Mouse (Mus musculus) kidney, embryonic 16.5 days (tissue): ENCODE measurements at regions not wholly inside any gene's neighbourhood (a gene's known extent, or its start where the extent isn't known, plus 50 kb on each side); places are given as distances from the start of the nearest gene placed in this dataset.

Source experiments
- ATAC-seq: fragments of 200-750 bp; cut with Nextera tagmentation; 2 replicates; pipeline ENCODE4 v1.8.0; 2017; ENCODE audit warnings: moderate TSS enrichment; ENCODE audit not compliant: low FRiP score, low TSS enrichment
- H3K27ac ChIP-seq: fragments of 300-500 bp; sonication (generic); 2 replicates; pipeline ENCODE4 v1.5.1; 2014; ENCODE audit warnings: low read length
- H3K27me3 ChIP-seq: fragments of 300-500 bp; sonication (generic); 2 replicates; pipeline ENCODE4 v1.6.1; 2014; ENCODE audit warnings: low read length, control low read depth, mixed read lengths; ENCODE audit not compliant: insufficient read depth
- H3K36me3 ChIP-seq: fragments of 300-500 bp; sonication (generic); 2 replicates; pipeline ENCODE4 v1.6.1; 2014; ENCODE audit warnings: low read length, control low read depth, mixed read lengths; ENCODE audit not compliant: insufficient read depth
- H3K4me1 ChIP-seq: fragments of 300-500 bp; sonication (generic); 2 replicates; pipeline ENCODE4 v1.6.1; 2014; ENCODE audit warnings: low read length, control low read depth, mixed read lengths; ENCODE audit not compliant: insufficient read depth
- H3K4me2 ChIP-seq: fragments of 300-500 bp; sonication (generic); replicated peaks from 2 replicates; pipeline ENCODE4 v1.6.1; 2014; ENCODE audit warnings: low read depth, low read length
- H3K4me3 ChIP-seq: fragments of 300-500 bp; sonication (generic); 2 replicates; pipeline ENCODE4 v1.5.1; 2014; ENCODE audit warnings: mild to moderate bottlenecking, low read length
- H3K9ac ChIP-seq: fragments of 300-500 bp; sonication (generic); replicated peaks from 2 replicates; pipeline ENCODE4 v1.6.1; 2014; ENCODE audit warnings: low read length
- H3K9me3 ChIP-seq: fragments of 300-500 bp; sonication (generic); 2 replicates; pipeline ENCODE4 v1.6.1; 2016; ENCODE audit warnings: low read length, control low read depth
- WGBS: fragments of 180-500 bp; shearing (Covaris S2); extraction: QIAGEN DNeasy Blood & Tissue Kit; methylation state at CpG from one replicate; pipeline ENCODE4 v1.1.7; 2014; 5-methylcytosine and 5-hydroxymethylcytosine counted together

DNA sequence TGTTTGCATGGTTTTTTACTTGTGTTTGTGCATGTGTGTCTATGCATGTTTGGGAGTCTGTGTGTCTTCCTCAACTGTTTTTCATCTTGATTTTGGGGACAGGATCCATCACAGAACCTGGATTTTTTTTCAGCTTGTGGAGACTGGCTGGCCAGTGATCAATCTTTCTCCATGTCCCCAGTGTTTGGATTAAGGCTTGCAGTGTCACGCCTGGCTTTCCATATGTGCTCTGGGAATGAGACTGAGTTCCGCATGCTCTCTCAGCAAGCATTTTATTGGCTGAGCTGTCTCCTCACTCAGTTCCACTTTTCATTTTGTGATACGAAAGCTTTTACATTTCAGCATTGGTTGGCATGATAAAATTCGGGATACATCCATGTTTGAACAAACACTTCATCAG is 740.1 kb upstream of the Frg1 start:
- Histone ChIP-seq H3K27me3 (no peaks in the 10 kb centered on the region), H3K9ac (no peak overlapping the region), H3K9me3 (no peaks in the 10 kb centered on the region), H3K36me3 (no peaks in the 10 kb centered on the region), H3K4me1 (no peaks in the 10 kb centered on the region), H3K4me3 (no peak overlapping the region), H3K4me2 (no peak overlapping the region), H3K27ac (no peak overlapping the region)
- WGBS = 61% methylated on average over 4 of the region's 4 CpGs
- ATAC-seq = peak; percentile 51; the same call in 1 of the 2 replicates

DNA sequence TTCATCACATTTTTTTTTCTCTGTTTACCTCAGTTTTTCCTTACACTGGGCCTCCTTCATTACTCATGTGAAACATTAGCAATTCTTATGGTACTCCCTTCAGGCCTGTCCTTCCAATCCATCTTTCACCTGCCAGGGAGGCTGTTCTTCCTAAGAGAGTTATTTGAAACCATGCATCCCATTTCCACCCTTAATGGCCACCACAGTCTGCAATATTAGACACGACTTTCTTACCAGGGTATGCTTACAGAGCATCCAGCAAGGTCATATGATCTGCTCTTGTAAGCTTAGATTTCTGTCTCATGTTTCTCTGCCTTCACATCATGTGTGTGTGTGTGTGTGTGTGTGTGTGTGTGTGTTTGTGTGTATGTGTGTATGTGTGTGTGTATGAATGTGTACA is 739.7 kb upstream of the Frg1 start:
- H3K4me3 ChIP-seq = no peak overlapping the region
- H3K4me2 ChIP-seq = no peak overlapping the region
- no peak overlapping the region for H3K9ac ChIP-seq
- ATAC-seq = peak; percentile 91
- H3K4me1 ChIP-seq = no peaks in the 10 kb centered on the region
- 27% methylated on average over 1 of the region's 1 CpGs for WGBS
- H3K27me3 ChIP-seq = no peaks in the 10 kb centered on the region
- no peaks in the 10 kb centered on the region for H3K9me3 ChIP-seq
- H3K36me3 ChIP-seq = no peaks in the 10 kb centered on the region
- no peak overlapping the region for H3K27ac ChIP-seq

DNA sequence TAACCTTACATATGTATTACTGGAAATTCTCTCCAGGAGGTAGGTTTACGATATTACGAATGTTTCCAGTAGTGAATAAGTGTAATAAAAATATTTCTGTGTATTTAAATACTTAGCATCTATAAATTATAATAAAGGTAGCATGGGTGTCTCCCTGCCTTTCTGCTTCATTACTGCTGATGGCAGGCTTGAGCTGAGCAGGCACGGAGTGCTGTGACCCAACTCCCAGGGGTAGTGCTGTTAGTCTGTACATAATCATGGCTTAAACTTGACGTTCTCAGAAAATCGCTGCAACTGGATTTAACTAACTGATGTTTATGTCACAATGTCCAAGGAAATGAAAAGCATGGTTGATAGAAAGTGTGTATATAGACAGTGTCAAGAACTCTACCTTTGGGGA is 727.8 kb upstream of the Frg1 start:
- Histone ChIP-seq H3K36me3 (no peaks in the 10 kb centered on the region), H3K4me1 (no peaks in the 10 kb centered on the region), H3K27me3 (no peaks in the 10 kb centered on the region), H3K4me2 (no peak overlapping the region), H3K9me3 (no peaks in the 10 kb centered on the region), H3K4me3 (no peak overlapping the region), H3K27ac (no peak overlapping the region), H3K9ac (no peak overlapping the region)
- no peak for ATAC-seq
- WGBS = 71% methylated on average over 5 of the region's 5 CpGs

DNA sequence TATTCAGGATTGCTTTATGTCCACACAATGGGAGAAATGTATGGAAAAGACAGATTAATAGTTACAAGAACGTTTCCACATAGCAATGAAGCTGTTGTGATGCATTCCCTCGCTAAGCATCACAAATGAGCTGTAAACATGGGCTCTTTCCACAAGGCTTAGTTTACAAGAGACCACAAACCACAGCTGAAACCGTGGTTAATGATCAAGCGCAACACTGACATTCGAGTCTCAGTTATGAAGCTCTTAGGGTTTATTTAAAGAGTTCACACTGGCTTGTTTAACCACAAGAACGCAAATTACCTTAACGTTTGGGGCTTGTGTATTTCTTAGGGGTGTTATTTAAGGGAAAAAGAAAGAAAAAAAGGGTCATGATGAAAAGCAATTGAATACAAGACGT is 727.3 kb upstream of the Frg1 start:
- Histone ChIP-seq H3K4me3 (no peak overlapping the region), H3K36me3 (no peaks in the 10 kb centered on the region), H3K27ac (no peak overlapping the region), H3K27me3 (no peaks in the 10 kb centered on the region), H3K9me3 (no peaks in the 10 kb centered on the region), H3K9ac (no peak overlapping the region), H3K4me1 (no peaks in the 10 kb centered on the region), H3K4me2 (no peak overlapping the region)
- ATAC-seq = no peak
- 37% methylated on average over 8 of the region's 8 CpGs for WGBS

DNA sequence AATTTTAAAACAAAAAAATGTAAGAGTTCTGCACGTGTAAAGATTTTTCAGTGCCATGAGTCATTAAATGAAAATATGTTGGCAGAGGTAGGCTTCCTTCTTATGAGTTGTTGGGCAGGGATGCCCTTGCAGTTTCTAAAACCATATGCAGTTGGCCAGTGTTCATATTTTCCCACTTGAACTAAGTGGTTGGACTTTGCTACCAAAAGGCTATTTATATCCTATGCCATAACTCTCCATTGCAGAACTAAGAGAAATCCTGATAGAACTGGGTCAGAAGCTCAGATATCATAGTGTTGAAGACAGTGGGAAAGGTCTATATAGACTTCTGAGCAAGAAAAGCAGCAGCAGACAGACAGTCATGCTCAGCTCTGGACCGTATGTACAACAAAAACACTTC is 690.7 kb upstream of the Frg1 start:
- WGBS = 87% methylated on average over 2 of the region's 2 CpGs
- H3K4me1 ChIP-seq = no peaks in the 10 kb centered on the region
- no peaks in the 10 kb centered on the region for H3K27me3 ChIP-seq
- H3K9me3 ChIP-seq = no peaks in the 10 kb centered on the region
- H3K4me3 ChIP-seq = no peak overlapping the region
- H3K9ac ChIP-seq = no peak overlapping the region
- no peak for ATAC-seq
- no peaks in the 10 kb centered on the region for H3K36me3 ChIP-seq
- no peak overlapping the region for H3K4me2 ChIP-seq
- H3K27ac ChIP-seq = no peak overlapping the region

DNA sequence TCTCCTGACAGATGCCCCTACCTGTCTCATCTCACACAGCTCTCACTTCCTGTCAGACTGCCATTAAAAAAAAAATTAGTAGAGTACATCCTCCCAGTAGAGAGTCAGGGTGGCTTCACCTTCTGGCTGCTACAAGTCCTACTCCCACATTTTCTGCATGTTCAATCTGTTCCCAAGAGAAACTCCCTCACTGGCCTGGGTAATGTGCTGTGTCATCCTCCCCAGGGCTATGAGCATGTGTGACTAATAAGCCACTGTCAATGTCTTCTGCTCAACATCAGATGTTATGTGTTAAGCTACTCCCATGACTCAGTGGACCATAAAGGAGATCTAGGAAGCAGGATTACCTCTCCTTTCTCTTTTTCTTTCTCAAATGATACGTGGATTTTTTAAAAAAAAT is 652.4 kb upstream of the Frg1 start:
- peak; percentile 88 for ATAC-seq
- Histone ChIP-seq H3K9me3 (no peaks in the 10 kb centered on the region), H3K4me3 (no peak overlapping the region), H3K4me1 (no peaks in the 10 kb centered on the region), H3K9ac (no peak overlapping the region), H3K27me3 (no peaks in the 10 kb centered on the region), H3K4me2 (no peak overlapping the region), H3K36me3 (no peaks in the 10 kb centered on the region), H3K27ac (no peak overlapping the region)
- whole genome bisulfite sequencing = 48% methylated on average over 1 of the region's 1 CpGs

DNA sequence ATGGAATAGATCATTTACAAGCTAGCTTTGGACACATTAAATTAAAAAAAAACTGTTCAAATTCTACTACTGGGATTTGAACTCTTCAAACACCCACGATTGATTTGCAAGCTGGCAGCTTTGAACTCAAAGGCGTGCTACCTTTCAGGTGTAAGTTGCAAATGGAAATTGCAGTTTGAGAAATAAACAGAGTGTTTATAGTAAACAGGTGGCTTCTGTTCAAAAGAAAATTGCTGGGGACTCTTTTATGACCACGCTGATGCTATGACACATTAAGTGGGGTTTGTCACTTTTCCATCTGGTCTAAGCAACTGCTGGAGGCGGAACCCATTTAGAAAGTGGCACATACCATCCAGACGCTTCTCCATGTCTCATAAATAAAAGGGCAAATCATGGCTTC is 626.7 kb upstream of the Frg1 start:
- Histone ChIP-seq H3K27me3 (no peaks in the 10 kb centered on the region), H3K4me2 (no peak overlapping the region), H3K27ac (no peak overlapping the region), H3K4me1 (no peaks in the 10 kb centered on the region), H3K36me3 (no peaks in the 10 kb centered on the region), H3K9me3 (no peaks in the 10 kb centered on the region), H3K4me3 (no peak overlapping the region), H3K9ac (no peak overlapping the region)
- ATAC-seq = no peak
- WGBS = 60% methylated on average over 5 of the region's 5 CpGs

DNA sequence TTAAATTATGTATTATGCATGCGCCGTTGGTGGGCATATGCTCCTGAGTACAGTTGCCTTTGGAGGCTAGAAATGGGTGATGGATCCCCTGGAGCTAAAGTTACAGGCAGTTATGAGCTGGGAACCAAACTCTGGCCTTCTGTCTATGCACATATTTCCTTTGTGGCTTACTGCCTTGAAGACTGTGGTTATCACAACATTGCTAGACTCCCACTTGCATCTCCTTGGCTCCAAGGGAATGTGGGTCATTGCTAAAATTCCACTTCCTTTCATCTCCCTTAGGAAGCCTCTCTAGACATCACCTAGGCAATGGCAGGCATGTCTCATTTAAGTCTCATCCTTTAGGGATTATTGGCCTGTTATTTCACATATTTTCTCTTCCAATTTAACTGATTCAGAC is 622.4 kb upstream of the Frg1 start:
- no peak for ATAC-seq
- Histone ChIP-seq H3K36me3 (no peaks in the 10 kb centered on the region), H3K27me3 (no peaks in the 10 kb centered on the region), H3K27ac (no peak overlapping the region), H3K9ac (no peak overlapping the region), H3K4me3 (no peak overlapping the region), H3K4me1 (no peaks in the 10 kb centered on the region), H3K9me3 (no peaks in the 10 kb centered on the region), H3K4me2 (no peak overlapping the region)
- 98% methylated on average over 2 of the region's 2 CpGs for WGBS

DNA sequence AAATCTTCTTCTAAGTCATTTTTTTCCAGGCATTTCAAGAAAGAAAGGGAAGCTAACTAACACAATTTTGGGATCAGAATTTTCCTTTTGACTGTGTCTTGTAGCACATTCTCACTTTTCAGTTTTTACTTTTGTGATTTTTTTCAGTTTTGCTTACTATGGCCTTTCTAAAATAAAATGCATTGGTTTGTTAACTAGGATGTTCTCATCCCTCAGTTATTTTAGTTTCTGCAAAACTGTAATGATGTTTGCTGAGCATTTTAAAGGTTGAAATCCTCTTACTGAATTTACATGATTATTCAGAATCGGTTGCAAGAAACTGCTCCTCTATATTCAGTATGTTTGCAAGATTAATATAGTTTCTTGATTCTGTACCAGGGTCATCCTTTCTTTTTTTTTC is 610.1 kb upstream of the Frg1 start:
- H3K4me1 ChIP-seq = no peaks in the 10 kb centered on the region
- H3K9me3 ChIP-seq = no peaks in the 10 kb centered on the region
- H3K4me2 ChIP-seq = no peak overlapping the region
- no peaks in the 10 kb centered on the region for H3K27me3 ChIP-seq
- no peak overlapping the region for H3K27ac ChIP-seq
- H3K4me3 ChIP-seq = no peak overlapping the region
- H3K9ac ChIP-seq = no peak overlapping the region
- 88% methylated on average over 1 of the region's 1 CpGs for WGBS
- ATAC-seq = no peak
- H3K36me3 ChIP-seq = no peaks in the 10 kb centered on the region

DNA sequence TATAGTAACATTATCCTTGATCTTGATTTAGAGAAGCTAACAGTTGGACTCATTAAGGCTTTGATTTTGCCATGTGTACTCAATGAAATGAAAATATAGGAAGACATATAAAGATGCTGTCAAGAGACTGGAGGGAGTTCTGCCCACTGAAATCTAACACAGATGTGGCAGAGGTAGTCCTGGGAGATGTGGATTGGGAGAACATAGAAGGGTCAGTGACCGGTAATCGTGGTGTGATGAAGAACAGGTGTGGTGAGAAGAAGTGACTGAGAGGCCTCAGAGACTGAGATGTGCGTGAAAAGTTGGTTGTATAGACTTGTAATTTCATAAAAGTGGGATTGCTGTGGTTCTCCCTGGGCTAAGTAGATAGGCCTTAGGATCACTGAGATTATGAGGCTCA is 600.9 kb upstream of the Frg1 start:
- Histone ChIP-seq H3K9ac (no peak overlapping the region), H3K4me2 (no peak overlapping the region), H3K9me3 (no peaks in the 10 kb centered on the region), H3K4me1 (no peaks in the 10 kb centered on the region), H3K36me3 (no peaks in the 10 kb centered on the region), H3K27ac (no peak overlapping the region), H3K27me3 (no peaks in the 10 kb centered on the region), H3K4me3 (no peak overlapping the region)
- ATAC-seq = no peak
- WGBS = 91% methylated on average over 3 of the region's 3 CpGs

DNA sequence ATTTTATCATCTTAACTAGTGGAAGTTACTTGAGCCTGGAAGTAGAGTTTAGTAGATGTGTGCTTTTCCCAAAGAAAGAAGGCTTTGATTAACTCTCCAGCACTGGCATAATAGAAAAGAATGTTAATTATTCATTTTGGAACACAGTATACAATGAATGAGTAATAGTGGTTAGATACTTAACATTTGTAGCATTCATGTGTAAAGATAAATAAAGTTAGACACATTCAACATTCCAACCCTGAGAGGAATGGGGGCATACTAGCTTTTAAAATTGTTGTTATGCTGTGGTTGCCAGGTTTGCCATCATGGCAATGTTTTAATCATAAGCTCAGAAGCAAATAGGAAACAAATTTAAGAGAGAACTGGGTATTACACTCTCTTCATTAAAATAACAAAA is 586.3 kb upstream of the Frg1 start:
- Histone ChIP-seq H3K36me3 (no peaks in the 10 kb centered on the region), H3K9ac (no peak overlapping the region), H3K4me1 (no peaks in the 10 kb centered on the region), H3K27me3 (no peaks in the 10 kb centered on the region), H3K9me3 (no peaks in the 10 kb centered on the region), H3K4me2 (no peak overlapping the region), H3K4me3 (no peak overlapping the region), H3K27ac (no peak overlapping the region)
- ATAC-seq = no peak
